Mouse (Mus musculus) macrophage (primary cell): ENCODE data around the gene Ccdc183. TPM values are rescaled to one million over a fixed set of nuclear protein-coding genes. Genes with fewer than 3 reads are reported as not detected.
A peak's percentile ranks its signal among the peaks of the same experiment; 100 is the strongest.

Experiments
- H3K27ac ChIP-seq: fragments of 350-480 bp; formaldehyde crosslinking; 2 replicates; pipeline ENCODE4 v1.9.0; 2021
- H3K36me3 ChIP-seq: fragments of 350-480 bp; formaldehyde crosslinking; 2 replicates; pipeline ENCODE4 v1.9.0; 2021; ENCODE audit errors: inconsistent target
- H3K4me3 ChIP-seq: fragments of 350-480 bp; formaldehyde crosslinking; 2 replicates; pipeline ENCODE4 v1.9.0; 2021; ENCODE audit errors: inconsistent target
- H3K79me2 ChIP-seq: fragments of 350-480 bp; formaldehyde crosslinking; 2 replicates; pipeline ENCODE4 v1.9.0; 2021; ENCODE audit errors: inconsistent target
- WGBS: methylation state at CpG from one replicate; pipeline ENCODE4 v1.1.7; 2026; ENCODE audit warnings: inconsistent platforms; ENCODE audit not compliant: missing documents; 5-methylcytosine and 5-hydroxymethylcytosine counted together
- polyA plus RNA-seq: library from polyadenylated mRNA; stranded (reverse); fragments of 250-400 nt; gene quantifications from 3 replicates; pipeline ENCODE4 v1.2.4, GENCODE M21; 2018; ENCODE audit warnings: inconsistent platforms

Ccdc183 gene
- polyA plus RNA-seq, 1 experiment from 2014 or later, result not detected

DNA sequence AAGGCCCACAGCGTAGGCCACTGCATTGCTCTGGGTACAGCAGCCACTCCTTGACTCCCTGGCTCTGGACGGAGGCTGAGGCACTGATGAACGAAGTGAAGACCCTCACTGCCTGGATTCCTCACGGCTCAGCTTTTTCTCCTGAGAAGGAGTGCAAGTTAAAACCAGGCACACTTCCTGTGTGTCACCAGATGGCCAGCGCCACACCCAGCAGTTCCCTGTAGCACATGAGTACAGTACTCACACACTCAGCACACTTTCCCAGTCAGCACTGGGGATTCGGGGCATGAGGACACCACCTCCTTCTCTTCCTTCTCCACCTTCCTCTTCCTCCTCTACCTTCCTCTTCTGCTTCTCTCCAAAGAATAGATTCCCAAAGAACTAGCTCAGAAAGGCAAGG, 10.3 kb upstream of the Ccdc183 start, which contains the start of gene Fcna:
Gene Fcna, minus strand, starts transcription at position 220 of the 400 bp plus-strand sequence.
- peak within 1 kb of the TSS; percentile 51 for H3K27ac ChIP-seq
- 61% methylated on average over 6 of the region's 6 CpGs for WGBS
- H3K36me3 ChIP-seq, result no peaks in the 10 kb centered on the region
- no peaks in the 10 kb centered on the region for H3K79me2 ChIP-seq
- H3K4me3 ChIP-seq, result no peak within 1 kb of the TSS

DNA sequence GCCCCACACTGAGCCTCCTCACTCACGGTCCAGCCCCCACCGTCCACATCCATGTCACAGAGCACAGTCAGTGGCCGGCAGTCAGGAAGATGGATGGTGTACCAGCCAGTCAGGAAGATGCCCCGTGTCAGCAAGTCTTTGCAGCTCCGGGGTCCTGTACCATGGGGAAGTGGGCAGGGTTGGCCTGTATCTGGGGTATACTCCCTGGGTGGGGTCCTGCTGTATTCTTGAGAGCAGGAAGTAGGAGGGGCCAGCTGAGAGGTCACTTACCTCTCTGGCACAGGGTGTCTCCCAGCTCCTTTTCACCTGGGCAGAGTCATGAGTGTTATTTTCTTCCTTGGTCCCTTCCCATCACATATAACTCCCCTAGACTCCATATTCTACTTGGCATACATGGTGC, 8.5 kb upstream of the Ccdc183 start:
- H3K4me3 ChIP-seq, result no peak overlapping the region
- no peaks in the 10 kb centered on the region for H3K79me2 ChIP-seq
- H3K27ac ChIP-seq, result no peak overlapping the region
- 54% methylated on average over 5 of the region's 5 CpGs for WGBS
- H3K36me3 ChIP-seq, result no peaks in the 10 kb centered on the region

DNA sequence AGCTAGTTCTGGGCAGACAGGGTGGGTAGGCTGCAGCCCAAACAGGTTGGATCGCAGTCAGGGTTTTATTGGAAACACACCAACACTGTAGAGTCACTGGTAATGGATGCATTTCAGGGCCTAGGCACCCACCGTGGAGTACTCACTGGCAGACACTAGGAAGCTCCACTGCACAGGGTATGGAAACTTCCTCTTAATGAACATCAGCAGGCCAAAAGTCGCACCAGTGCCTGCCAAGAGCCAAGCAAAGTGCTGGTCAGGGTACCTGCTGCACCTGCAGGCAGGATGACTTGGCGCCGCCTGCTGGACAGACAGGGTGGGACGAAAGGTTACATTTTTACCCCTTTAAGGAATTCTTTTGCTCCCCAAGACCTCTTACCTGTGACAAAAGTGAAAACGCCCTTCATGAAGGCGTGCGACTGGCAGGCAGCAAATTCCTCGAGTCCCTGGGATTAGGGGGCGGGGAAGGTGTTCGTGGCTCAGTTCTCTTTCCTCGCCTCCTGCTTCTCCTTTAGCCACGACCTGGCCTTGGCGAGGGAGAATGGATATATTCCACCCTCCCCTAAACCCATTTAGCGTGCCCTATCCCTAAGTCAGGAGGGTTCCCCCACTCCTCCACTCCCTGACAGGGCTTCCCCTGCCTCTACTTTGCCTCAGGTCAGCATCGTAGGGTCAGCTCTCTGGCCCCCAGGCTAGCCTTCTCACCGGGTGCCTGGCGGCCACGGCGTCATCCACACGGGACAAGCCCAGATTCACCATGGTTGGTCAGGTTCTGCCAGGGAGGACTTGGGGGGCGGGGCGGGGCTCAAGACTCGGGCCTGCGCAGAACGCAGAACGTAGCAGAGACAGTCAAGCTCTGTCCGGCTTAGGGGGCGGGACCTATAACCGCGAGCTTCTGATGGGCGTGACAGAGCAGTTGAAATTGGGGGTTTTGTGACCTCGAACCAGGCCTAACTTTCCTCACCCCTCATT, 4.0 kb upstream of the Ccdc183 start, which contains the start of gene Tmem141:
Gene Tmem141, minus strand, starts transcription at position 777 of the 972 bp plus-strand sequence.
- Histone ChIP-seq H3K27ac (peak within 1 kb of the TSS; percentile 62), H3K79me2 (no peaks in the 10 kb centered on the region), H3K4me3 (peak within 1 kb of the TSS; percentile 63), H3K36me3 (no peaks in the 10 kb centered on the region)
- 8% methylated on average over 34 of the region's 34 CpGs for WGBS

DNA sequence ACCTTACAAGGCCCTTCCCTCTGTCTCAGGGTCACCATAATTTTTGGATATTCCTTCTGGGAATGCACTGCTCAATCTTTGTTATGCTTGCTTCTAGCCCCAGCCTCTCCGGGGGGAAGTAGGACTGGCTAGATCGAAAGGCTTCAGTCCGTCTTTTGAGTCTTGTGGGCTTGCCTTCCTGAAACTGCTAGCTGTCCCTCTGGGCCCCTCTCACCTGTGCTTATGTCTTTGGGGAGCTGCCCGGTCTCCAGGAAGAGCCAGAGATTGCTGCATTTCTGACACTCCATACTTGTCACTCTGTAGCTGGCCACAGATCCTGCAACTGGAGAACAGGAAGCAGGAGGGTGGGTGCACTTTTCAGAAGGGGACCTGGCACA, 3.4 kb upstream of the Ccdc183 start:
- H3K27ac ChIP-seq, result peak overlapping the region; percentile 62
- H3K36me3 ChIP-seq, result no peaks in the 10 kb centered on the region
- 48% methylated on average over 3 of the region's 4 CpGs for WGBS
- H3K4me3 ChIP-seq, result peak overlapping the region; percentile 63
- H3K79me2 ChIP-seq, result no peaks in the 10 kb centered on the region

DNA sequence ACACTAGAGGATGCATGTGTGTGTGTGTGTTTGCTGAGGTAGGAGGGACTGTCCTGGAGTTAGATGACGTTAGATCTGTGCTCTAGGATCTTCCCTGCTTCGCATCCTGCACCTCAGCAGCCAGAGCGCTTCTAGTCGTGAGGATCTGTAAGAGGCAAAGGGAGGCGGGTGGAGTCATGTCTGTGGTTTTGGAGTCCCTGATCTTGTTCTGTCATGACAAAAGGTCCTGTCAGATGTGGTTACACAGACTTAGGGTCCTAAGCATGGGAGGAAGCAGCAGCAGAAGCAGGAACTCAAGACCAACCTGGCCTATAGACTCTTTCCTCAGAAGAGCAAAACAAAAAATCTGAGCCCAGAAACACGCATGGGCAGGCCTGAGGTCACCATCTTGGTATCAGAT, 2.9 kb upstream of the Ccdc183 start:
- 0 out of 2 replicates have a peak overlapping the region, but pooled peaks have one; percentile 62 for H3K27ac ChIP-seq
- H3K4me3 ChIP-seq, result no peak overlapping the region
- WGBS, result 60% methylated on average over 6 of the region's 6 CpGs
- H3K36me3 ChIP-seq, result no peaks in the 10 kb centered on the region
- no peaks in the 10 kb centered on the region for H3K79me2 ChIP-seq

DNA sequence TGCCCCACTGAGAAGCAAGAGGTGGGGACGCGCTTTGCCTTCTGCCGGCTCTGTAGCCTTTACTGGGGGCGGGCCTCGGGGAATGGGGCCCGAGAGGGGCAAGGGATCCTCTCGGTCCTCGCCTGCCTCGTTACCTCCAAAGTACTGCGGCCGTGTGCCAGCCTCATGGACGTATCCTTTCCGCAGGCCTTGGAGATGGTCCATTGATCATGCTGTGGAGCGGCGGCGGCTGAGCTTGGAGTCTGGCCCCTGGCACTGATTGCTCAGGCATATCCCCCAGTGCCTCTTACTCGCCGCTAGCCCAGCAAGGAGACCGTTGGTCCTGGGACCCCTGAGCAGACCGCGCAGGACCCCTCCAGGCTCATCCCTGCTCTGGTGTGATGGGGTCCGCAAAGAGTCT, 1.1 kb downstream of the Ccdc183 start:
- H3K79me2 ChIP-seq, result no peaks in the 10 kb centered on the region
- H3K36me3 ChIP-seq, result no peaks in the 10 kb centered on the region
- H3K4me3 ChIP-seq, result no peak overlapping the region
- WGBS, result 40% methylated on average over 18 of the region's 22 CpGs
- no peak overlapping the region for H3K27ac ChIP-seq

DNA sequence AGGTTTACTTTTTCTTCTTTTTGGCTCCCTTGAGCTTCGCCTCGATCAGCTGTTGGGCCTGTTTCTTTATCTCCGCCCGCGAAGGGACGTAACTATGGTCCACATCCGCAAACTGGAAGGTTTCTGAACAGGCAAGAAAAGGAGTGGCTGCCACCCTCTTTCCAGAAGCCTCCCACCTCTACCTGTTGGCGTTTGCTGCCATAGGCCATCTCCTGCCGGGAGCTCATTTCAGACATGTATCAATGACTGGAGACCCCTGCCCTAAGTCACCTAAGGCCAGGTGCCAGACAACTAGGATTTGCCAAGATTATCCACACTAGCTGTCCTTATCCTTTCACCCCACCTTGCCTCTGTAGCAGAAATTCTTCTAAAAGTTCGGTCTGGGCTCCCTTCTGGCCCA, 8.8 kb downstream of the Ccdc183 start:
- H3K36me3 ChIP-seq, result peaks cover under 1% of the 10 kb centered on the region; the same call in 1 of the 2 replicates
- H3K4me3 ChIP-seq, result no peak overlapping the region
- 56% methylated on average over 10 of the region's 10 CpGs for WGBS
- no peak overlapping the region for H3K27ac ChIP-seq
- peaks cover 42% of the 10 kb centered on the region for H3K79me2 ChIP-seq

DNA sequence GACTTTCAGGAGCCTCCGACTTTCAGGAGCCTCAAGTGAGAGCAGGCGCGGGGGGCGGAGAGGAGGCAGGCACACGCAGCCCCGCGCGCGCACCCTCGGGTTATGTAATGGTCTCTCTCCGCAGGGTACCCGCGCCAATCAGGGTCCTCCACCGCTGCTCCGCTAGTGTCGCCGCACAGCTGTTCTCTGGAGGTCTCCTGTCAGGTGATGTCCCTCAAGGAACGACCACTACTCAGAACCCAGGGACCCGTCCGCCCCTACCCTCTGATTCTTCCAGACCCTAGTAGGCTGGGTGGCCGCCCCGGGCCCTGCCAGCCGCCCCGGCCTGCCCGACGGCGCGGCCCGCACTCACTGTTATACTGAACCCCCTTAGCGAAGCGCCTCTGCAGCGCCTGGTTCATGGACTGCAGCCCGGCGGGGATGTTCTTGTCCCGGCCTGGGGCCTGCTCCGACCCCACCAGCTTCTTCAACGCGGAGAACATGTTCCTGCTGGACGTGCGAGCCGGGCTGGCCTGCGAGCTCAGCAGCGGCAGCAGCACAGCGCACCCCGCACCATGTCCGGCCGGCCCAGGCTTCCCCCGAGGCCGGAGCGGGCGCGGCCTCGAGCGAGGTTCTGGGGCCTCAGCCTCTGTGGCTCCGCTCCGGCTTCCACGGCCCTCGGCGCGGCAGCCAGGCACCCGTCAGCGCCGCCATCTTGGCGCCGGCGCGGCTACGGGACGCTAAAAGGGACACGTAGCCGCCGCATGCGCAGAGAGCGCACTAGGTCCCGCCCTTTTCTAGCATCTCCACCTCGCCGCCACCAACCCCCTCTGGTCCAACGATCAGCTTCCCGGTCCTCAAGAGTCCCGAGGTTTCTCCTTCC, 9.5 kb downstream of the Ccdc183 start, which contains the start of gene Rabl6:
Gene Rabl6, minus strand, starts transcription at position 761 of the 862 bp plus-strand sequence.
- Histone ChIP-seq H3K27ac (no peak within 1 kb of the TSS), H3K79me2 (peaks cover 49% of the 10 kb centered on the region), H3K4me3 (peak within 1 kb of the TSS; percentile 42), H3K36me3 (peaks cover 4% of the 10 kb centered on the region; the same call in 1 of the 2 replicates)
- under 1% methylated on average over 64 of the region's 80 CpGs for WGBS

DNA sequence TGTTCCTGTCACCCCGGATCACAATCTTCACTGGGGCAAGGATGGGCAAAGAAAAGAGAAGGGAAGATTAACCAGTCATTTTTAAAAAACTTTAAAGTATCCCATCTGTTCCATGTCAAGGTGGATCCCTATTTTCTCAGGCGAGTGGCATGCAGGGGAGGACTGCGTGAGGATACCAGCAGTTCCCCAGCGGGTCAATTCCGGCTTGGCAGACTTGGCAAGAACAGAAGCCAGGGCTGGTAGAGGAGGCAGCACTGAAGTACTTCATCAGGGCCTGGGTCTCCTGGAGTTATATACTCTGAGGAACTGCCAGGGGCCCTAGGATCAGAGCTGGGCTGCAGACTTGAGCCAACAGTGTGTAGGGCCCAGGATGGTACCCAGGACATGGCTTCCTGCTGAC, 15.0 kb downstream of the Ccdc183 start:
- peaks cover 50% of the 10 kb centered on the region for H3K36me3 ChIP-seq
- H3K79me2 ChIP-seq, result peaks cover 49% of the 10 kb centered on the region
- no peak overlapping the region for H3K4me3 ChIP-seq
- WGBS, result 93% methylated on average over 4 of the region's 5 CpGs
- H3K27ac ChIP-seq, result no peak overlapping the region

DNA sequence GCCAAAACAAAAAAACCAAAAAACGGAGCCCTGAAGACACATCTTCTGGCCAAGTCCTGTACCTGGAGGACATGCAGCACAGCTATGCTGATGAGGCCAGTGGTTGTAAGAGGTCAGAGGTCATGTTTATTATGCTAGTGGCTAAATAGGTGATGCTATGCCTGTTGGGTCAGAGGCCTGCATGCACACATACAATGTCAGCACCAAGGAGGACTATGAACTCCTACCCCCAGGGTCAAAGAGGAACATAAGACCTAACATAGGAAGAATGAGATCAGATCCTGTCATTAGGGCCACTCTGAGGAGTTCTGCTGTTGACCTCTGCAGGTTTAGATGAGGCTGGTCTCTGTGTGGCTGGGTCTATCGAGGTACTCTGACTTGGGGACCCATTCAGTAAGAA, 17.4 kb downstream of the Ccdc183 start:
- H3K4me3 ChIP-seq, result no peak overlapping the region
- H3K79me2 ChIP-seq, result peaks cover 25% of the 10 kb centered on the region; the same call in 1 of the 2 replicates
- WGBS, result 88% methylated on average over 2 of the region's 2 CpGs
- no peak overlapping the region for H3K27ac ChIP-seq
- peaks cover 75% of the 10 kb centered on the region for H3K36me3 ChIP-seq

DNA sequence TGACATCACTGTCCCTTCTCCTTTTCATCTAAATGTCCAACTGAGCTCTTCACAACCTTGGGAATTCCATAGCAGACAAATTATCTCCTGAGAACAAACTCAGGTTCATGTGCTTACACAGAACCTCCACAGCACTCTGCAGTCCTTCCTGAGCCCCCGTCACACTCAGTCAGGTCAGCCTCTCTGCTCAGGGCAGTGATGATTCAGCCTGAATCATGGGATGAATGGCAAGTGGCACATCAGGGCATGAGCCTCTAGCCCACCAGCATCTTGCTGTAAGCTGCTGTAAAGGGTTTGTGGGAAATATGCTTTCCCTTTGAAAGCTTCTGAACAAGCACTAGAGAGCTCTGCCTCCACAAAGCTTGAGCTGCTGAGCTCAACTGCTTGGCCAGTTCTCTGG, 18.7 kb downstream of the Ccdc183 start:
- Histone ChIP-seq H3K4me3 (no peak overlapping the region), H3K27ac (no peak overlapping the region), H3K79me2 (peaks cover 12% of the 10 kb centered on the region; the same call in 1 of the 2 replicates), H3K36me3 (peaks cover 82% of the 10 kb centered on the region)
- 93% methylated on average over 1 of the region's 1 CpGs for WGBS

DNA sequence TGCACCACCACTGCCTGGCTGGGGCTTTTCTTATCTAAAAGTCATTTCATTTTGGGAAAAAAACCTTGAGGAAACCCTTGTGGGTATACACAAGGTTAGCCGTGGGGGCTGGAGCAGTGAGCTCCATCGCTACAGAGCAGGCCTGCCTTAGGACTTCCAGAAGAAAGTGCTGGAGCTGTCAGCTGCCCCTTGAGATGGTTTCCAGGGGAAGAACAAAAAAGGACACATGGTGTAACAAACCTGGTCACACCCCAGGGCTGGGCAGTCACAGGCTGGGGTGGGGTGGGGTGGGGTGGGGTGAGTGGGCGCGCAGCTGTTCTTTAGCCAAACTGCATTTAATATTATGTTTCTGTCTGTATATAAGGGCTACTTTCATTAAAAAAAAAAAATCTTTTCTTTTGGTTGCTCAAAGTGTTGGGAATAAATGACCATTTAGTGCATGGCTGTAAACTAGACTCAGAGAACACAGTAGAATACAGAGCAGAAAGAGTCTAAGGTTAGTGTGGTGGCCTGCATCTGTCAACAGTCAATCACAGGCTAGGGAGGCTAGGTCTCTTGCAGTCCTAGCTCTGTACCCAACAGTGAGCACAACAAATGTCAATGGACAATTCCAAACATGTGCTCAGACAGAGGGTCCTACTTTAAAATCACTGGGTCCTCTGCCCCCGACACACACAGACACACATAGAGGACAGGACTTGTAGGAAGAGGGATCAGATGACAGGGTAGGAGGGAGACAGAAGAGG, 20.5 kb downstream of the Ccdc183 start:
- 98% methylated on average over 5 of the region's 5 CpGs for WGBS
- Histone ChIP-seq H3K27ac (no peak overlapping the region), H3K79me2 (no peaks in the 10 kb centered on the region), H3K36me3 (peaks cover 85% of the 10 kb centered on the region), H3K4me3 (no peak overlapping the region)

DNA sequence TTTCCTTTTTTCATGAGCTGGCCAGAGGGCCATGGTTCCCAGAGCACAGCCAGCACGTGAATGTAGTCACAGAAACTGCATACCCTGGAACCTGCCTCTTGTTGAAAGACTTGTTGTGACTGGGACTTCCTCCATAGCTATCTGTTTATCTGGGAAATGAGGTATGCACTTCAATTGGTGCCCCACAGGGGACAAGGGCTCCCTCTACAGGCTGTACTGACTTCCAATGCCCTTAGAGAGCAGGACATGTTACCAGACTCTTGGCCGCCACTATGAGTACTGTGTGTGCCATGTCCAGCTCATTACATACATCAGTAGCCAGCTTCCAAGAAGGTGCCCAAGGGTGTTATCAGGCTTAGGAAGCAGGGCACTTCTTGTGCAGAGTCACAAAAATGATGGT, 25.6 kb downstream of the Ccdc183 start:
- Histone ChIP-seq H3K27ac (no peak overlapping the region), H3K79me2 (no peaks in the 10 kb centered on the region), H3K4me3 (no peak overlapping the region), H3K36me3 (peaks cover 42% of the 10 kb centered on the region)
- 83% methylated on average over 2 of the region's 2 CpGs for WGBS
